Mouse (Mus musculus): ENCODE results near the gene Adipor1.
A peak's percentile ranks its signal among the peaks of the same experiment; 100 is the strongest.

Gene Adipor1

GRCm38 (mm10) chr1:134415168-134415831, at the start of gene Adipor1:
Gene Adipor1 (plus strand): TSS chr1:134415378.
- peak; percentile 98 for DNase-seq

- no peak for DNase-seq
Observed at GRCm38 (mm10) chr1:134365491-134365890, 49.7 kb upstream of the Adipor1 start.

- peak; percentile 84 for DNase-seq
Observed at GRCm38 (mm10) chr1:134368777-134369337, 46.3 kb upstream of the Adipor1 start.

- no peak for DNase-seq
Observed at GRCm38 (mm10) chr1:134374124-134374523, 41.1 kb upstream of the Adipor1 start.

GRCm38 (mm10) chr1:134381051-134381450, 34.1 kb upstream of the Adipor1 start:
- no peak for DNase-seq

- peak; percentile 26 for DNase-seq
Observed at GRCm38 (mm10) chr1:134381795-134382625, 33.2 kb upstream of the Adipor1 start.

GRCm38 (mm10) chr1:134384581-134384980, 30.6 kb upstream of the Adipor1 start:
- no peak for DNase-seq

- DNase-seq = no peak
Observed at GRCm38 (mm10) chr1:134385176-134385575, 30.0 kb upstream of the Adipor1 start.

- no peak for DNase-seq
Observed at GRCm38 (mm10) chr1:134385666-134386065, 29.5 kb upstream of the Adipor1 start, which contains the start of gene 4933406M09Rik. Gene 4933406M09Rik (plus strand): TSS chr1:134385940.

- DNase-seq = no peak
Observed at GRCm38 (mm10) chr1:134393827-134394226, 21.4 kb upstream of the Adipor1 start.

- no peak for DNase-seq
Observed at GRCm38 (mm10) chr1:134398210-134398609, 17.0 kb upstream of the Adipor1 start.

- DNase-seq = no peak
Observed at GRCm38 (mm10) chr1:134399735-134400134, 15.4 kb upstream of the Adipor1 start.

- peak; percentile 87 for DNase-seq
Observed at GRCm38 (mm10) chr1:134405509-134406413, 9.4 kb upstream of the Adipor1 start, which contains the start of gene Cyb5r1. Gene Cyb5r1 (plus strand): TSS chr1:134405559.

GRCm38 (mm10) chr1:134406414-134406771, 8.8 kb upstream of the Adipor1 start:
- DNase-seq = no peak

GRCm38 (mm10) chr1:134408080-134408479, 7.1 kb upstream of the Adipor1 start:
- peak; percentile 28 for DNase-seq

- no peak for DNase-seq
Observed at GRCm38 (mm10) chr1:134411706-134412629, 3.2 kb upstream of the Adipor1 start.

- no peak for DNase-seq
Observed at GRCm38 (mm10) chr1:134414038-134414437, 1.1 kb upstream of the Adipor1 start.

- no peak for DNase-seq
Observed at GRCm38 (mm10) chr1:134414501-134415167, 544 bp upstream of the Adipor1 start.

- no peak for DNase-seq
Observed at GRCm38 (mm10) chr1:134418414-134418975, 3.3 kb downstream of the Adipor1 start.

GRCm38 (mm10) chr1:134419176-134419575, 4.0 kb downstream of the Adipor1 start:
- no peak for DNase-seq

Data from kidney, postnatal 10 days (tissue).